Mouse (Mus musculus) cerebellum, adult 18-20 months (tissue): ENCODE results near the gene Nr2e1.

Source experiments
- DNase-seq, 2 experiments: peaks; one replicate each; pipeline ENCODE4 v3.0.0; 2021

The Nr2e1 gene

DNA sequence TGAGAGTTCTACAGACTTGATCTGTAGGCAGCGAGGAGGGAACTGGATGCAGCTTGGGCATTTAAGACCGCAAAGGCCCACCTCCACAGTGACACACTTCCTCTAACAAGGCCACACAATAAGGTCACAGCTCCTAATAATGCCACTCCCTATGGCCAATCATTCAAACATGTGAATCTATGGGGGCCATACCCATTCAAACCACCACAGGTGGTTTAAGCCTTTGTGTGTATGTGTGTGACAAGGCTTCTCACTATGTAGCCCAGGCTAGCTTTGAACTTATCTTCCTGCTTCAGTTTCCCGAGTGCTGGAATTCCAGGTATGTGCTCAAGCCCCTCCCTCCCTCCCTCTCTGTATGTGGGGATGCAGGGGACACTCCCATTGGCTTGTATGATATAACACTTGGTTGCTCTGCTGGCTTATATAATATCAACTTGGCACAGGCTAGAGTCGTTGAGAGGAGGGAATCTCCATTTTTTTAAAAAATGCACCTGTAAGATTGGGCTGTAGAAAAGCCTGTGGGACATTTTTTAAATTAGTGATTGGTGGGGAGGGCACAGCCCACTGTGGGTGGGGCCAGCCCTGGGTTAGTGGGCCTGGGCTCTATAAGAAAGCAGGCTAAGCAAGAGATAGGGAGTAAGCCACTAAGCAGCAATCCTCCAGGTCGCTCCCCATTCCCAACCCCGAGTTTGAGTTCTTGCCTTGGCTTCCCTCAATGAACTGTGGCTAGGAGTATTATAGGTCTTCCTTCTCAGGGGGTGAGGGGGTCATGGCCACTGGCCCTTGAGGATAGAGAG lies 37.5 kb downstream of the Nr2e1 start:
- no peak for DNase-seq

DNA sequence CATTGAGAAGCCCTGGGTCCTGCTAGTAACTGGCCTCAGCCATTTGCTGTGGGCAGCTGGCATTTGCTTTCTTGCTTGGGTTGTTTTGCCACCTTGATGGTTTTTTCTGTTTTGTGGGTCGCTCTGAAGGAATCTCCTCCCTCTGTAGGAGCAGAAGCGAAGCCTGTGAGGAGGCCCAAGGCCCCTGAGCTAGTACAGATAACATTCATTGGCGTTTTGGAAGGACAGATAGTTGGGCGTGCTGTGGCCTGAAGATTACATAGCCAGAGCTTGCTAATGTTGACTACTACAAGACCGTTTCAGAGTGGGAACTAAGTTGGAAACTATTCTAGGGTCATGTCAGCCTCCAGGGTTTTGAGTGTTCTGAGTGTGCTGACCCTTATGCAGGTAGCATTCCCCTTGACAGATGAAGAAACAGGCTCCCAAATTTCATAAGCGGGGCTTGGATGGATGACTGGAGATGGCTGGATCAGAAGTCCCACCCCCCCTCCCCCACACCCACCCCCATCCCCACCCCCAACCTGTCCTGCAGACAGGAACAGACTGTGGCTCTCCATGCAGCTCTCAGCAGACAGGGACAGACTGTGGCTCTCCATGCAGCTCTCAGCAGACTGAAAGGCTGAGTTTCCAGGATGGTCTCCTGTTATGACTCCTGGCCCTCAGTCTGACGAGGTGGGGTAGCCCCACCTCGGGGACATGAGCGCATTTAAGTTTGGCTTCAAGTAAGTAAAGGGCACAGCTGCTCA lies 45.7 kb downstream of the Nr2e1 start:
- DNase-seq = no peak

DNA sequence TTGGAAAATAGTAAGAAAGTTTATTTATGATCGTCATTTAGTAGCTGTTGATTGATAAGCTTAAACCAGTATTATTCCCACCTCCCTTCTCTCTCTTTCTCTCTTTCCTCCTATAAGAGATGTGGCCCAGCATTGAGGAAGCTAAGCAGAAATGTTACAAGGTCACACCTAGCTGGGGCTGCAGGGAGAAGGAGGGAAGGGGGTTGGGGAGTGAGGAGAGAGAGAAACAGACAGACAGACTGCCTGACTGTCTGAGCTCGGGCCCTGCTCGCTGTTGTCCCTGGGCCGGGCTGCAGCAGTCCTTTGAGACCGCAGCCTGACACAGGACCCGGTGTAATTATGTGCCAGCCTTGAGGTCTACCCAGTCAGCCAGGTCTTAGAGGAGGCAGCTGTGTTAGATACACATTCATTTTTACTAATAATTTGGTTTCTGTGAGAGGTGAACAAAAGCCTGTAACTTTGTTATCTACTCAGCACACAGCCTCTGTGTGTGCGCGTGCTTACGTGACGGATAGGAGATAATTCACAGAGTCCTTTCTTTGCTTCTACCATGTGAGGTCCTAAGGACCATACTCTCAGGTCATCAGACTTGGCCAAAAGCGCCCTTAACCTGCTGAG lies 49.5 kb downstream of the Nr2e1 start:
- no peak for DNase-seq

DNA sequence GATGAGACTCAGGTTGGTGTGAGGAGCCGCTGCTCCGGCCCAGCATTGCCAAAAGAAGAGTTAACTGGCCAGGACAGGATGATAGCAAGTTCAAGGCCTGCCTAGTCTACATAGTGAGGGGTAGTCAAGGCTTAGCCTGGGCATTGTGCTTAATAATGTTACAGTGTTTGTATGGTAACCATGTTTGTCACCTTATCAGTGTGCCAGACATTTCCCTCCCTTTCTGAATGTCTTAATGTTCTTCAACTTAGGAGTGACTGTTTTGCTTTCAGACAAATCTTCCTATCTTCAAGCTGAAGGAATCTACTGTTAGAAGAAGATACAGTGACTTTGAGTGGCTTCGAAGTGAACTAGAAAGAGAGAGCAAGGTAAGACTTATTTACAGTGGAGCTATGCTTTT lies 57.8 kb downstream of the Nr2e1 start:
- DNase-seq = no peak

DNA sequence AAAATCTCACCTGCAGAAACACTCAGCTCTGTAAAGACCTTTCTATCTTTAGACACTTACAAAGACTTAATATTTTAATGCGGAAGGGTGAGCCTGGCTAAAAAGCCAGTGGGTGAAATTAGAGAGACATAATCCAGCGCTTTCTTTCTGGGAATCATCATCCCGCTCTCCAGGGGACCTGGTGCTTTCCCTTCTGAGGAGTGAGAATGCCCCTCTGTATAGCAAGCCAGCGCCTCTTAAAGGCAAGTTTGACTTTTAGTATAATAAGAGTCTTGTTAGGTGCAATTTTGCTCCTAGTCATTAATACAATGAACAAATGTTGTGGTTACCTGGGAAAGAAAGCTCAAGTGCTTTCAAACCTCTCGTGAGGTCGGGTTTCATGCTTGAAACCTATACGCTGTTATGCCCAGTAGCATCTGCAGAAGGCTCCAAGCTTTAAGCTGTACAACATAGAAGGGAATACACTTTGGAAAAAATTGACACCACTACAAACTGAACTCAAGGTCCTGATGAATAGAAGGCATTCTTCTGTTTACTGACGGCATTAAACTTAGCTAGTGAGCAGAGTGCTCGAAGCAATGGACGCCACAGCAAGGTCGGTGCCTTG lies 59.8 kb downstream of the Nr2e1 start:
- no peak for DNase-seq

DNA sequence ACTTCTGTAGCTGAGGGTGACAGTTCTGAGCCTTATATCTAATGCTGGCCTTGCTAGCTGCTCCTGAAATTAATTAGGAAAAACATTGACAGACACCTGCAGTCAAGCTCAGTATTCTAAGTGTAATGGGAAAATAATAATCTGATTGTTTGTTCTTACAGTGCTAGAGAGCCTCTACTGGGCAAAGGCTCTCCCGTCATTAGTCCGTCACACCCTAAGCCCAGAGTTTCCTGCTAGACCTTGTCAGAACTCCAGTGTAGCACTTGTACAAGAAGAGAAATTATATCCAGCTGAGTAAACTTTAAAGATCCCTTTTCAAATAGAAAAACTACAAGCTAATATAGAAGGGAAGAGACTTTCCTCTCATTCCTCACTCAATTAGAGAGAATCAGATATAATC lies 60.5 kb downstream of the Nr2e1 start:
- DNase-seq = no peak

DNA sequence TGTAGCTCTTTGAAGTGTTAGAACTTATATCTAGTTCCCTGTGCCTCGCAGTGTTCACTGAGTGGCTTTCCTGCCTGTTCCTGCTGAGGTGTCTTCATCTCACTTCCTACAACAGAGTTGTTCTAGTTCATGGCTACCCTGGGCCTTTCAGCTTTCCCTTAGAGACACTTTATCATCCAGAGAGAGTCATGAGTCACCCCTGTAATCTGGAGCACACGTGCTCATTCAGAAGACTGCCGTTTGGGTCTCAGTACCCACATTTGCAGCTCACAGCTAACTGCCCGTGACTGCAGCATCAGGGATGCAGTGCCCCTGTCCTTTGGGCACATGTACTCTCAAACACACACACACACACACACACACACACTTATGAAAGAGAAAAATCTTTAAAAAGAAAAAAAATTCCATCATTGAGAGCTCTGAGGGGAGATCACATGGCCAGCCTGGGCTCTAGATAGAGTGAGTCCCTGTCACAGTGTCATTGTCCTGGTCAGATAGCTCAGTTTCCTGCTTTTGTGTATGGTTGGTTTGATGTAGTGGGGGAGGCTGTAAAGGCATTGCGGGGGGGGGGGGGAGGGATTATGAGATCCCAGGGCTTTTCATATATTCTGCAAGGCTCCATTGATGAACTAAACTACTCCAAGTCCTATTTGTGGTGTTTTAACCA lies 62.0 kb downstream of the Nr2e1 start:
- no peak for DNase-seq

DNA sequence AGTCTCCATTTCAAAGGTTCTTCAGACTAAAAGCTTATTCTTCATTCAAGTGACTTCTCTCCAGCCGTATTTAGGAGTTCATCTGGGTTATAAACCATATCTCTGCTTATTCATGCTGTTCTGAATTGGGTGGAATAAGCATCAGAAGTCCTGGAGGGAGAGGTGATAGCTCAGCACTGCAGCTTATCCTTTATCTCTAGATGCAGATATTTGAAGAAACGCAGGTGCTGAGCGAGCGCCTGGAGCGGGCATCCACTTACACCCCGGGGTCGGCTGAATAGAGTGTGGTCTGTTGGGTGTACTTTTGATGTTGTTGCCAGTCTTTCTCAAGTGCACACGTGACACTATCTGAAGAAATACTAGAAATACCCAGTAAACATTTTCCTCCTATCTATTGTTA lies 65.1 kb downstream of the Nr2e1 start:
- no peak for DNase-seq

DNA sequence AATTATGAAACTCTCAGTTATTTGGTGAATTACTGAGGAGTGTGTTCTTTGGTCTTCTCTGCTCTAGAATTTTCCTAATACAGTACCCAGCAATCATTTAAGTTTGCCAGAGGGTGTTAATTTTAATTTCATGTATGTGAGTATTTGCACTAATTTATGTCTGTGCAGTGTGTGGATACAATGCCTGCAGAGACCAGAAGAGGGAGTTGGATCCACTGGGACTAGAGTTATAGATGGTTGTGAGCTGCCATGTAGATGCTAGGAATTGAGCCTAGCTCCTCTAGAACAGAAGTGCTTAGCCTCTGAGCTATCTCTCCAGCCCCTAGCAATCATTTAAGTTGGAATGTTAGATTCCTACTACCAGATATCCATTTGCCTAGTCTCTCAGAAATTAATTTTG lies 69.3 kb downstream of the Nr2e1 start:
- DNase-seq = no peak
